Mouse (Mus musculus) stomach, postnatal 0 days (tissue): ENCODE measurements around the gene Krtap5-4.

Experiments used
- CTCF ChIP-seq: IDR thresholded peaks from 2 replicates; pipeline ENCODE4 v1.5.1; 2016; ENCODE audit warnings: antibody characterized with exemption, low read depth, mild to moderate bottlenecking, moderate library complexity
- EP300 ChIP-seq: optimal IDR thresholded peaks from 2 replicates; pipeline ENCODE3; 2016; ENCODE audit warnings: antibody characterized with exemption

GRCm38 (mm10) chr7:142334246-142334645 is 30.9 kb downstream of the Krtap5-4 start:
- TF ChIP-seq EP300, result no peak
- TF ChIP-seq CTCF, result peak; percentile 98
